Mouse (Mus musculus): ENCODE data around the gene Znrd1as. TPM values are rescaled to one million over a fixed set of nuclear protein-coding genes. Genes with fewer than 3 reads are reported as not detected.

Znrd1as gene
- total and polyA plus RNA-seq, 3 experiments = 1.8 to 2.8 TPM; not detected in 1

GRCm38 (mm10) chr17:37002364-37003330, 44.3 kb downstream of the Znrd1as start:
- Histone ChIP-seq H3K4me3 (ENCODE audit: control insufficient read depth in 1 of 2, insufficient read depth in 1 of 2, low read depth in 2 of 2, low read length in 2 of 2) (no peak overlapping the region), H3K36me3 (ENCODE audit: control insufficient read depth in 1 of 2, insufficient read depth in 2 of 2, low read length in 2 of 2) (no peaks in the 10 kb centered on the region), H3K9ac (ENCODE audit: control insufficient read depth, low read depth, low read length, poor library complexity, severe bottlenecking) (no peak overlapping the region), H3K27me3 (ENCODE audit: control insufficient read depth in 1 of 2, insufficient read depth in 2 of 2, low read length in 2 of 2) (peaks cover 6 to 7% of the 10 kb centered on the region in 2 experiments; a peak in 3 of 4 replicates), H3K9me3 (replicated peaks; ENCODE audit: insufficient read depth, low read length) (no peaks in the 10 kb centered on the region), H3K27ac (ENCODE audit: control insufficient read depth, low read depth, low read length) (no peak overlapping the region), H3K79me2 (ENCODE audit: control insufficient read depth, insufficient read depth, low read length, poor library complexity) (no peaks in the 10 kb centered on the region), H3K4me1 (ENCODE audit: control insufficient read depth in 1 of 2, insufficient read depth in 2 of 2, low read length in 2 of 2) (no peaks in the 10 kb centered on the region)
- no peak for TF ChIP-seq SIN3A (IDR thresholded peaks at IDR 0.05; ENCODE audit: low read length)
- TF ChIP-seq ZNF384 (IDR thresholded peaks at IDR 0.05; ENCODE audit: low read depth, low read length) = no peak
- TF ChIP-seq MXI1 (IDR thresholded peaks at IDR 0.05; ENCODE audit: low read depth, low read length) = no peak
- TF ChIP-seq JUND (IDR thresholded peaks at IDR 0.05; ENCODE audit: low read depth, low read length) = no peak
- no peak for TF ChIP-seq RAD21 (IDR thresholded peaks at IDR 0.05; ENCODE audit: low read depth, low read length)
- TF ChIP-seq ZKSCAN1 (IDR thresholded peaks at IDR 0.05; ENCODE audit: low read depth, low read length) = no peak
- no peak for TF ChIP-seq ELF1 (IDR thresholded peaks at IDR 0.05; ENCODE audit: low read depth, low read length)
- DNase-seq (ENCODE audit: low read depth, low spot score) = no peak

GRCm38 (mm10) chr17:37003366-37003765, 45.0 kb downstream of the Znrd1as start:
- Histone ChIP-seq H3K36me3 (ENCODE audit: control insufficient read depth in 1 of 2, insufficient read depth in 2 of 2, low read length in 2 of 2) (no peaks in the 10 kb centered on the region), H3K9ac (ENCODE audit: control insufficient read depth, low read depth, low read length, poor library complexity, severe bottlenecking) (no peak overlapping the region), H3K79me2 (ENCODE audit: control insufficient read depth, insufficient read depth, low read length, poor library complexity) (no peaks in the 10 kb centered on the region), H3K27me3 (ENCODE audit: control insufficient read depth in 1 of 2, insufficient read depth in 2 of 2, low read length in 2 of 2) (peaks cover 6 to 7% of the 10 kb centered on the region in 2 experiments; a peak in 3 of 4 replicates), H3K27ac (ENCODE audit: control insufficient read depth, low read depth, low read length) (no peak overlapping the region), H3K4me1 (ENCODE audit: control insufficient read depth in 1 of 2, insufficient read depth in 2 of 2, low read length in 2 of 2) (no peaks in the 10 kb centered on the region), H3K9me3 (replicated peaks; ENCODE audit: insufficient read depth, low read length) (no peaks in the 10 kb centered on the region), H3K4me3 (ENCODE audit: control insufficient read depth in 1 of 2, insufficient read depth in 1 of 2, low read depth in 2 of 2, low read length in 2 of 2) (no peak overlapping the region)
- no peak for DNase-seq (ENCODE audit: low read depth, low spot score)
- no peak for TF ChIP-seq GATA1 (IDR thresholded peaks at IDR 0.05; ENCODE audit: low read depth, low read length)
- TF ChIP-seq POLR2A (IDR thresholded peaks at IDR 0.05; ENCODE audit: control insufficient read depth in 1 of 2, insufficient read depth in 1 of 2, low read depth in 1 of 2, low read length in 2 of 2, poor library complexity in 1 of 2) = no peak
- TF ChIP-seq ETS1 (IDR thresholded peaks at IDR 0.05; ENCODE audit: low read depth, low read length) = no peak
- no peak for TF ChIP-seq ZKSCAN1 (IDR thresholded peaks at IDR 0.05; ENCODE audit: low read depth, low read length)
- no peak for TF ChIP-seq MXI1 (IDR thresholded peaks at IDR 0.05; ENCODE audit: low read depth, low read length)
- TF ChIP-seq NRF1 (IDR thresholded peaks at IDR 0.05; ENCODE audit: insufficient read depth, low read depth, low read length, poor library complexity, severe bottlenecking) = no peak
- no peak for TF ChIP-seq BHLHE40 (IDR thresholded peaks at IDR 0.05; ENCODE audit: borderline replicate concordance, low read depth, low read length)
- TF ChIP-seq JUND (IDR thresholded peaks at IDR 0.05; ENCODE audit: low read depth, low read length) = no peak
- no peak for TF ChIP-seq ZNF384 (IDR thresholded peaks at IDR 0.05; ENCODE audit: low read depth, low read length)
- TF ChIP-seq MYB (IDR thresholded peaks at IDR 0.05; ENCODE audit: low read depth, low read length) = no peak
- TF ChIP-seq USF2 (IDR thresholded peaks at IDR 0.05; ENCODE audit: borderline replicate concordance in 1 of 2, insufficient read depth in 1 of 2, low read depth in 1 of 2, low read length in 2 of 2) = no peak
- TF ChIP-seq HCFC1 (IDR thresholded peaks at IDR 0.05; ENCODE audit: low read depth, low read length) = no peak
- no peak for TF ChIP-seq NELFE (IDR thresholded peaks at IDR 0.05; ENCODE audit: low read depth, low read length)
- TF ChIP-seq EP300 (IDR thresholded peaks at IDR 0.05; ENCODE audit: low read depth in 1 of 2, low read length in 2 of 2) = no peak
- no peak for TF ChIP-seq MAZ (IDR thresholded peaks at IDR 0.05; ENCODE audit: low read depth, low read length)
- TF ChIP-seq USF1 (IDR thresholded peaks at IDR 0.05; ENCODE audit: low read depth, low read length) = no peak
- TF ChIP-seq RAD21 (IDR thresholded peaks at IDR 0.05; ENCODE audit: low read depth, low read length) = no peak
- no peak for TF ChIP-seq POLR2AphosphoS2 (IDR thresholded peaks at IDR 0.05; ENCODE audit: low read length)
- TF ChIP-seq ELF1 (IDR thresholded peaks at IDR 0.05; ENCODE audit: low read depth, low read length) = no peak

Data from MEL (cell line).